Mouse (Mus musculus) spleen, adult 2 months (tissue): ENCODE measurements around the gene Gm7929.
"Not testable (repeated sequence)": the region's sequence is repeated elsewhere in the genome, so short reads cannot be mapped to it uniquely, and the experiment has no call there.

ENCODE experiments used
- CTCF ChIP-seq: fragments of 200-500 bp; IDR thresholded peaks from 2 replicates; pipeline ENCODE4 v1.5.1; 2011; ENCODE audit warnings: mild to moderate bottlenecking, inconsistent platforms; ENCODE audit not compliant: insufficient read depth, insufficient read length, insufficient replicate concordance; ENCODE audit errors: extremely low read depth
- POLR2A ChIP-seq: fragments of 200-500 bp; IDR thresholded peaks from 2 replicates; pipeline ENCODE4 v1.6.1; 2011; ENCODE audit warnings: low read depth, low read length, inconsistent platforms

DNA sequence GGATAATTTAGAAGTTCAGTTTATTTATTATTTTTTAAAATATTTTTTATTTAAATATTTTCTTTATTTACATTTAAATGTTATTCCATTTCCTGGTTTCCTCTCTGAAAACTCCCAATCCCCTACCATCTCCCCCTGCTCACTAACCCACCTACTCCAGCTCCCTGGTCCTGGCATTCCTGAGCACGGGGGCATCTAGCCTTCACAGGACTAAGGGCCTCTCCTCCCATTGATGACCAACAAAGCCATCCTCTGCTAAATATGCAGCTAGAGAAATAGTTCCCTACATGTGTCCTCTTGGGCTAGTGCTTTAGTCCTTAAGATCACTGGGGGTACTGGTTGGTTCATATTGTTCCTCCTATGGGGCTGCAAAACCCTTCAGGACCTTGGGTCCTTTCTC is 33.2 kb downstream of the Gm7929 start:
- not testable (repeated sequence) for TF ChIP-seq CTCF, POLR2A
